Mouse (Mus musculus) ES-Bruce4 (cell line): ENCODE results near the gene Plpp7.

Source experiments
- CTCF ChIP-seq: IDR thresholded peaks from one replicate; pipeline ENCODE4 v1.8.1; 2011; ENCODE audit warnings: low read depth, low read length
- EP300 ChIP-seq: IDR thresholded peaks from 2 replicates; pipeline ENCODE4 v1.6.1; 2011; ENCODE audit warnings: low read depth, low read length; ENCODE audit not compliant: insufficient read depth

- TF ChIP-seq CTCF (no peak), EP300 (no peak)
These were observed 11.0 kb upstream of the Plpp7 start, which contains the start of gene Fam78a for GRCm38 (mm10) chr2:32084111-32084871.
